Mouse (Mus musculus) kidney, embryonic 14.5 days (tissue): ENCODE data around the gene Decr2. TPM values are rescaled to one million over a fixed set of nuclear protein-coding genes. Genes with fewer than 3 reads are reported as not detected.

Experiments used
- ATAC-seq: fragments of 200-750 bp; cut with Nextera tagmentation; 2 replicates; pipeline ENCODE4 v1.8.0; 2017; ENCODE audit warnings: moderate number of reproducible peaks, mild to moderate bottlenecking, moderate TSS enrichment, moderate library complexity; ENCODE audit not compliant: low FRiP score, low TSS enrichment
- H3K27ac ChIP-seq: fragments of 300-500 bp; sonication (generic); 2 replicates; pipeline ENCODE4 v1.5.1; 2014; ENCODE audit warnings: low read depth, mild to moderate bottlenecking, low read length, moderate library complexity, mixed read lengths
- H3K27me3 ChIP-seq: fragments of 300-500 bp; sonication (generic); 2 replicates; pipeline ENCODE4 v1.6.1; 2014; ENCODE audit warnings: mild to moderate bottlenecking, low read length; ENCODE audit not compliant: control insufficient read depth, insufficient read depth
- H3K36me3 ChIP-seq: fragments of 300-500 bp; sonication (generic); 2 replicates; pipeline ENCODE4 v1.6.1; 2014; ENCODE audit warnings: low read length, mixed read lengths; ENCODE audit not compliant: control insufficient read depth, insufficient read depth
- H3K4me1 ChIP-seq: fragments of 300-500 bp; sonication (generic); 2 replicates; pipeline ENCODE4 v1.6.1; 2014; ENCODE audit warnings: low read length, mixed read lengths; ENCODE audit not compliant: control insufficient read depth, insufficient read depth
- H3K4me2 ChIP-seq: fragments of 300-500 bp; sonication (generic); replicated peaks from 2 replicates; pipeline ENCODE4 v1.6.1; 2014; ENCODE audit warnings: low read depth, mild to moderate bottlenecking, low read length
- H3K4me3 ChIP-seq: fragments of 300-500 bp; sonication (generic); 2 replicates; pipeline ENCODE4 v1.5.1; 2014; ENCODE audit warnings: mild to moderate bottlenecking, low read length
- H3K9ac ChIP-seq: fragments of 300-500 bp; sonication (generic); 2 replicates; pipeline ENCODE4 v1.6.1; 2014; ENCODE audit warnings: low read depth, mild to moderate bottlenecking, low read length, moderate library complexity
- H3K9me3 ChIP-seq: fragments of 300-500 bp; sonication (generic); 2 replicates; pipeline ENCODE4 v1.6.1; 2016; ENCODE audit warnings: low read length; ENCODE audit not compliant: control insufficient read depth
- WGBS: fragments of 180-500 bp; shearing (Covaris S2); extraction: QIAGEN DNeasy Blood & Tissue Kit; methylation state at CpG from one replicate; pipeline ENCODE4 v1.1.7; 2014; 5-methylcytosine and 5-hydroxymethylcytosine counted together
- polyA plus RNA-seq: library from polyadenylated mRNA; unstranded; fragments of >200 nt; fragmentation: Nextera tagmentation; extraction: Ambion mirVana; gene quantifications from 2 replicates; pipeline ENCODE4 v1.2.1, GENCODE M21; 2014

Gene Decr2
- polyA plus RNA-seq, 1 experiment from 2014 or later, result 35.1 TPM

- ATAC-seq, result no peak
- Histone ChIP-seq H3K36me3 (peaks cover 51% of the 10 kb centered on the region), H3K27ac (no peak overlapping the region), H3K9me3 (no peaks in the 10 kb centered on the region), H3K4me2 (no peak overlapping the region), H3K27me3 (no peaks in the 10 kb centered on the region), H3K9ac (no peak overlapping the region), H3K4me3 (no peak overlapping the region), H3K4me1 (peaks cover 9% of the 10 kb centered on the region)
- WGBS, result 92% methylated on average over 10 of the region's 10 CpGs
These were observed 35.1 kb upstream of the Decr2 start for GRCm38 (mm10) chr17:26125226-26125625.

DNA sequence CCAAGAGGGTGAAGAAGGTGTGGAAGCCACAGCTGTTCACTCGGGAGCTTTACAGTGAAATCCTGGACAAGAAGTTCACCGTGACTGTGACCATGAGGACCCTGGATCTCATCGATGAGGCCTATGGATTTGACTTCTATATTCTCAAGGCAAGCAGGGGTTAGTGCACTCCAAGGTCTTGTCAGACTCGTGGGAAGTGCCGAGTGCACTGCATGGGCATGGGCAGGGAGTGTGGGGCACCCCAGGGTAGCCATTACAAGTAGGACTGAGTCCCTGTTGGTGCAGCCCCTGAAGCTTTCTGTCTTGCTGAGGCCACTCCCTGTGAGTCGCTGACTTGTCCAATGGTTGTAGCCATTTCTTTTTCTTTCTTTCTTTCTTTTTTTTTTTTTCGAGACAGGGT, 34.4 kb upstream of the Decr2 start:
- ATAC-seq, result no peak
- Histone ChIP-seq H3K36me3 (peaks cover 44% of the 10 kb centered on the region), H3K9me3 (no peaks in the 10 kb centered on the region), H3K4me1 (peaks cover 9% of the 10 kb centered on the region), H3K4me3 (peak overlapping the region; percentile 96), H3K27ac (no peak overlapping the region), H3K4me2 (peak overlapping the region; percentile 88), H3K9ac (peak overlapping the region; percentile 90), H3K27me3 (no peaks in the 10 kb centered on the region)
- 92% methylated on average over 7 of the region's 7 CpGs for WGBS

DNA sequence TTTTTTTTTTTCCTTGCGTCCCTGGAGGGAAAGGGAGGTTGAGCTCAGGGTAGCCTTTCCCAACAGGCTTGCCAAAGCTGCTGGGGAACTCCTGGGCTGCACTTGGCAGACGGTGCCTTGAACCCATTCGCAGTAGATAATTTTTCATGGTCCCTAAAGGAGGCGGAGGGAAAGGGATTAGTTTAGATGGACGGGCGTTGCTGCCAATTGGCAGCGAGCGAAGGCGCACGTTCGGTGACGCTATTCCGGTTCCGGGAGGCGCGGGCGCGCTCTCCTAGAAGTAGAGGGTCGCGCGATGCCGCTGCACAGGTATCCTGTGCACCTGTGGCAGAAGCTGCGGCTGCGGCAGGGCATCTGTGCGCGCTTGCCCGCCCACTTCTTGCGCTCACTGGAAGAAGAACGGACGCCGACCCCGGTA, 33.1 kb upstream of the Decr2 start, which contains the start of gene Mrpl28:
TSS of gene Mrpl28 (plus strand) at position 234 of the 418 bp plus-strand sequence.
- Histone ChIP-seq H3K9ac (peak within 1 kb of the TSS; percentile 90), H3K27ac (no peak within 1 kb of the TSS)
- peak; percentile 90 for ATAC-seq

GRCm38 (mm10) chr17:26122431-26123140, 32.4 kb upstream of the Decr2 start:
- H3K4me3 ChIP-seq, result no peak overlapping the region
- H3K4me1 ChIP-seq, result peaks cover 9% of the 10 kb centered on the region
- peaks cover 2% of the 10 kb centered on the region; the same call in 1 of the 2 replicates for H3K27me3 ChIP-seq
- no peak overlapping the region for H3K4me2 ChIP-seq
- 61% methylated on average over 5 of the region's 5 CpGs for WGBS
- ATAC-seq, result no peak
- no peak overlapping the region for H3K9ac ChIP-seq
- no peaks in the 10 kb centered on the region for H3K9me3 ChIP-seq
- peaks cover 26% of the 10 kb centered on the region for H3K36me3 ChIP-seq
- no peak overlapping the region for H3K27ac ChIP-seq

More for the DNA sequence above, 33.1 kb upstream of the Decr2 start, which contains the start of gene Mrpl28:
- Histone ChIP-seq H3K36me3 (peaks cover 33% of the 10 kb centered on the region), H3K27me3 (no peaks in the 10 kb centered on the region), H3K4me3 (peak within 1 kb of the TSS; percentile 96), H3K4me2 (peak within 1 kb of the TSS; percentile 88), H3K4me1 (peaks cover 9% of the 10 kb centered on the region), H3K9me3 (no peaks in the 10 kb centered on the region)
- under 1% methylated on average over 32 of the region's 32 CpGs for WGBS

DNA sequence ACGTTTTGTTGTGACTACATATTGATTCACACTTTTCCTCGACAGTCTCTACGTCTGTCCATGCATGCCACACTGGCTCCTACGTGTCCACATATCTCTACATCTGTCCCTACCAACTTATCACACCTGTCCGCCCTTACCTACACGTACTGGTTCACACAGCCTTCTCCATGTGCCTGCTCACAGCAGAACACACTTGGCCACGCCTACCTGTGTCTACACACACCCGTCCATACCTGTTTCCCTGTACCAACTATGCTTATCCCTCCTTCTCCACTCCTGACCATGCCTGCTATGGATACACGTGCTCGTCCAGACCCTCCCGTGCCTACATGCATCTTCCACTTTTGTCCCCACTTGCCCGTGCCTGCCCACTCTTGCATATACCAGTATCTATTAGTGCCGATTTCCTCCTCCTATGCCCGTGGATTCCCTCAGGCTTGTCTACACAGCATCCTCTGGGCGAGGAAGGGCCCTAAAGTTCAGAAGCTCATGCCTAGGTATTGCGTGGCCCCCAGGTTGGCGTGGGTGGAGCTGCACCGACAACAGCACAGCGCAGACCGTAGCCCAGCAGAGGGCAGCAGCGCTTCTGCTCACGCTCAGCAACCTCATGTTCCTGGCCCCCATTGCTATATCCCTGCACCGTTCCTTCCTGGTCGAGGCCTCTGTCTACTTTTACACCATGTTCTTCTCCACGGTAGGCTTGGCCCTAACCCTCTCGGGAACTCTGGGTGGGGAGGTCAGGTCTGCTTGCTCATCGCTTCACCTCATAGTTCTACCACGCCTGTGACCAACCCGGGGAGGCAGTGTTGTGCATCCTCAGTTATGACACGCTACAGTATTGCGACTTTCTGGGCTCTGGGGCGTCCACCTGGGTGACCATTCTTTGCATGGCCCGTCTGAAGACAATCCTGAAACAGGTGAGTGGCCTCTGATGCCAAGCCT, 29.9 kb upstream of the Decr2 start:
- WGBS, result 50% methylated on average over 33 of the region's 33 CpGs

GRCm38 (mm10) chr17:26116503-26117258, 26.5 kb upstream of the Decr2 start:
- no peak for ATAC-seq
- Histone ChIP-seq H3K4me3 (no peak overlapping the region), H3K27me3 (peaks cover 53% of the 10 kb centered on the region)

More for the DNA sequence above, 29.9 kb upstream of the Decr2 start:
- H3K27ac ChIP-seq, result no peak overlapping the region
- H3K9ac ChIP-seq, result no peak overlapping the region
- ATAC-seq, result no peak
- peaks cover under 1% of the 10 kb centered on the region; the same call in 1 of the 2 replicates for H3K36me3 ChIP-seq
- H3K4me1 ChIP-seq, result peaks cover 15% of the 10 kb centered on the region
- no peak overlapping the region for H3K4me3 ChIP-seq
- H3K9me3 ChIP-seq, result no peaks in the 10 kb centered on the region
- H3K27me3 ChIP-seq, result peaks cover 24% of the 10 kb centered on the region
- no peak overlapping the region for H3K4me2 ChIP-seq

DNA sequence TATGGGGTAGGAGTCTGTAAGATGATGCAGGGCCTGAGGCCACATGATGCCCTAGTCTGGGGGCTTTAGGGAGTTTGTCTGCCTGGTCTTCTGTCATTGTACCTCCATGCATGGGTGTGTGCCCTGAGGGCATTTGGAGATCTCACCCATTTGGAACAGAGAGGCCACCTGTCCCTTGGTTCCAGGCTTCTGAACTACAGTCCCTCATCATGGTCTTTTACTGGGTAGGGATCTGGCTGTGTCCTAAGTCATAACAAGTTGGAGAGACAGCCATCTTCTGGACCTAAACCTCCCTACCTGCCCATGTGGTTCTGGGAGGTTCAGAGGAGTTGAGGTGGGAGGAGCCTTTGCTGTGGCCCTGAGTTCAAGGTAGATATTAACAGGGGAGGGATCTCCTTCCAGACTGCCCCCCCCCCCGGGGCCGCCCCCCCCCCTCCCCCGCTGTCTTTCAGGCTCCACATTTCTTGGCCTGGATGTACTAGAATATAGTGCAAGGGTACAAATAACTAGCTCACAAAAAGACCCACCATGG, 25.9 kb upstream of the Decr2 start:
- Histone ChIP-seq H3K4me3 (no peak overlapping the region), H3K27me3 (peaks cover 60% of the 10 kb centered on the region), H3K9me3 (no peaks in the 10 kb centered on the region), H3K9ac (0 out of 2 replicates have a peak overlapping the region, but pooled peaks have one; percentile 12), H3K27ac (no peak overlapping the region), H3K36me3 (no peaks in the 10 kb centered on the region), H3K4me1 (peaks cover 6% of the 10 kb centered on the region; the same call in 1 of the 2 replicates), H3K4me2 (no peak overlapping the region)
- WGBS, result 72% methylated on average over 3 of the region's 3 CpGs
- no peak for ATAC-seq

More at GRCm38 (mm10) chr17:26116503-26117258, 26.5 kb upstream of the Decr2 start:
- 85% methylated on average over 17 of the region's 17 CpGs for WGBS
- H3K36me3 ChIP-seq, result no peaks in the 10 kb centered on the region
- H3K9me3 ChIP-seq, result no peaks in the 10 kb centered on the region
- no peak overlapping the region for H3K27ac ChIP-seq
- H3K9ac ChIP-seq, result no peak overlapping the region
- no peak overlapping the region for H3K4me2 ChIP-seq
- peaks cover 6% of the 10 kb centered on the region; the same call in 1 of the 2 replicates for H3K4me1 ChIP-seq

DNA sequence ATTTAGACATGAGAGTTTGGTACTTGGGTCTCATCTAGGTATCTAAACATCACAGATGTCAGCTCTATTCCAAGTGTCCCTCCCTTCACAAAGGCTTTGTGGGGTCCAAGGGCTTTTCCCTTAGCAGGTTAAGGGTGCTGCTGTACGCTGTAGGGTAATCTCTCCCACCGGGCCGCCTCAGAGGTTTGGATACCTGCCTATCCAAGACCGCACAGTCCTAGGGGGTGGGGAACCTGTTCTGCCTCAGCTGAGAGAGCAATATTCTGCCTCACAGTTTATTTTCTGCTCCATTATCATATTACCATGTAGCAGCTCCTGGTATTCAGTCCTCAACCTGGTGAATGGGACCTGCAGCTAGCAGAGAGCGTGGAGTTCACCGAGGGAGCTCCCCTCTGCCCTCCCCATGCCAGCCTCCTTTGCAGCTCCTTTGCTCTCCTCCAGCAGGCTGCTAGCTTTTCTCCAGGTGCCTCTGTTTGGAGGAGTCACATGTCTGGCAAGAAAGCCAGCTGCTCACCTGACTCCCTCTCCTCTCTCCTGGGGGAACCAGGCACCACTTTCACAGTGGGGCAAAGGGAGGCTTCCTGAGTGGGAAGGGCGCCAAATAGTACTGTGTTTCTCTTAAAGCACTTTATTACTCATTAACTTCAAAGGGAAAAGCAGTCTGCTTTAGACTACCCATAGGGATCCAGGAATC, 25.2 kb upstream of the Decr2 start:
- H3K9me3 ChIP-seq, result no peaks in the 10 kb centered on the region
- H3K36me3 ChIP-seq, result no peaks in the 10 kb centered on the region
- ATAC-seq, result no peak
- H3K4me3 ChIP-seq, result no peak overlapping the region
- 0 out of 2 replicates have a peak overlapping the region, but pooled peaks have one; percentile 12 for H3K9ac ChIP-seq
- H3K4me2 ChIP-seq, result no peak overlapping the region
- H3K27me3 ChIP-seq, result peaks cover 66% of the 10 kb centered on the region
- 75% methylated on average over 7 of the region's 7 CpGs for WGBS
- no peak overlapping the region for H3K27ac ChIP-seq
- peaks cover 10% of the 10 kb centered on the region; the same call in 1 of the 2 replicates for H3K4me1 ChIP-seq
